Mouse (Mus musculus): ENCODE measurements at regions not wholly inside any gene's neighbourhood (a gene's known extent, or its start where the extent isn't known, plus 50 kb on each side); places are given as distances from the start of the nearest gene placed in this dataset.

DNA sequence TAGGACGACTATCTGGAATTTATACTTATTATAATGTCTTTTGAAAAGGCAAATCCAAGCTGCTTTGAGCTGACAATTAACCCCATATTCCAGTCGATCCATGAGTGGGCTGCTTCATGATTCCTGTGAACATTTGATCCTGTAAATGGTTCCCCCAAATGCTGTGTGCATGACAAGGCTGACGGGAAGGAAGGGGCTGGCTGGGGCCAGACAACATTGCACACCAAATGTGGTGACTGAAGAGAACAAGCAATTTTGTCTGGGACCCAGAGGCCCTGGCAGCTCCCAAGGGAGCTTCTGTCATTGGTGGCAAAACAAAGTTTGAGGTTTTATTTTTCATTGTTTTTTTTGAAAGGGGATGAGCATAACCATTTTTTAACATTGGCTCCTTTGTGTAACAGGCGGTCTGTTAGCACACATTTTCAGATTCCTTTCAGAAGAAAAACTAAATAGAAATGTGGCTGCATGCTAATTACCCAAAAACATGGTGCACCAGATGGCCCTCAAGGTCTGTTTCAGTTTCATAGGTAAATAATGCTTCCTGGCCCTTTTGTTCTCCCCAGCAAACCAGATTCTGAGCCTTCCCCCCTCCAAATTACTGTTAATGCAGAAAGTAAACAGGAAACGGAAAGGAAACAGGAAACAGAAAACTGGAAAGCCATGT, 348.6 kb upstream of the Cd180 start:
- no peaks in the 10 kb centered on the region for H3K4me1 ChIP-seq (replicated peaks; ENCODE audit: control insufficient read depth, insufficient read depth, low read length)
- H3K36me3 ChIP-seq (ENCODE audit: control insufficient read depth, insufficient read depth, low read length): no peaks in the 10 kb centered on the region
- H3K27ac ChIP-seq (ENCODE audit: control insufficient read depth, insufficient read depth, low read length): no peak overlapping the region
- TF ChIP-seq CTCF (IDR thresholded peaks at IDR 0.05; ENCODE audit: borderline replicate concordance, control insufficient read depth, extremely low read depth, insufficient read depth, low read length, poor library complexity) (no peak), POLR2A (IDR thresholded peaks at IDR 0.05; ENCODE audit: control insufficient read depth, extremely low read depth, insufficient read depth, low read length, poor library complexity) (no peak)
- DNase-seq: no peak
- no peaks in the 10 kb centered on the region for H3K27me3 ChIP-seq (ENCODE audit: control insufficient read depth, insufficient read depth, low read length)
- no peak overlapping the region for H3K4me3 ChIP-seq (ENCODE audit: control insufficient read depth, insufficient read depth, low read length)
- WGBS: 92% methylated on average over 5 of the region's 5 CpGs

DNA sequence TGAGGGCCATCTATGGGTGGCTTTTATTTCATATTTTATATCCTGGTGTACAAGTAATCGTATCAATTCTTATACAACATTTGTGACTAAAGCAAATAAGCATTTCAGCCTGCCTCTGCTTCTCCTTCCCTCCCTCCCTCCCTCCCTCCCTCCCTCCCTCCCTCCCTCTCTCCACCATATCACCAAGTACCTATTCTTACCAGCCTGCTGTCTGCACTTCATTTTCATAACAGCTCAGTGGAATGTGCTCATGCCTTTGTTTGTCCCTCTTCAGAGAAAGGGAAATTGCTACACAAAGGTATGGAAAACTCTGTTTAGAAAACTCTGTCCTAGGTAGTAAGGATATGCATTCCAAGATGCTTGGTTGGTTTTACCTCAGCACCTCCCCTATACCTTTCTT, 343.9 kb upstream of the Cd180 start:
- H3K27ac ChIP-seq (ENCODE audit: control insufficient read depth, insufficient read depth, low read length): no peak overlapping the region
- H3K4me3 ChIP-seq (ENCODE audit: control insufficient read depth, insufficient read depth, low read length): no peak overlapping the region
- WGBS: 93% methylated on average over 1 of the region's 1 CpGs
- TF ChIP-seq POLR2A (IDR thresholded peaks at IDR 0.05; ENCODE audit: control insufficient read depth, extremely low read depth, insufficient read depth, low read length, poor library complexity) (no peak), CTCF (IDR thresholded peaks at IDR 0.05; ENCODE audit: borderline replicate concordance, control insufficient read depth, extremely low read depth, insufficient read depth, low read length, poor library complexity) (no peak)
- no peaks in the 10 kb centered on the region for H3K36me3 ChIP-seq (ENCODE audit: control insufficient read depth, insufficient read depth, low read length)
- H3K27me3 ChIP-seq (ENCODE audit: control insufficient read depth, insufficient read depth, low read length): no peaks in the 10 kb centered on the region
- no peak for DNase-seq
- 0 out of 2 replicates have a peak, but pooled peaks cover 2% of the 10 kb centered on the region for H3K4me1 ChIP-seq (replicated peaks; ENCODE audit: control insufficient read depth, insufficient read depth, low read length)

DNA sequence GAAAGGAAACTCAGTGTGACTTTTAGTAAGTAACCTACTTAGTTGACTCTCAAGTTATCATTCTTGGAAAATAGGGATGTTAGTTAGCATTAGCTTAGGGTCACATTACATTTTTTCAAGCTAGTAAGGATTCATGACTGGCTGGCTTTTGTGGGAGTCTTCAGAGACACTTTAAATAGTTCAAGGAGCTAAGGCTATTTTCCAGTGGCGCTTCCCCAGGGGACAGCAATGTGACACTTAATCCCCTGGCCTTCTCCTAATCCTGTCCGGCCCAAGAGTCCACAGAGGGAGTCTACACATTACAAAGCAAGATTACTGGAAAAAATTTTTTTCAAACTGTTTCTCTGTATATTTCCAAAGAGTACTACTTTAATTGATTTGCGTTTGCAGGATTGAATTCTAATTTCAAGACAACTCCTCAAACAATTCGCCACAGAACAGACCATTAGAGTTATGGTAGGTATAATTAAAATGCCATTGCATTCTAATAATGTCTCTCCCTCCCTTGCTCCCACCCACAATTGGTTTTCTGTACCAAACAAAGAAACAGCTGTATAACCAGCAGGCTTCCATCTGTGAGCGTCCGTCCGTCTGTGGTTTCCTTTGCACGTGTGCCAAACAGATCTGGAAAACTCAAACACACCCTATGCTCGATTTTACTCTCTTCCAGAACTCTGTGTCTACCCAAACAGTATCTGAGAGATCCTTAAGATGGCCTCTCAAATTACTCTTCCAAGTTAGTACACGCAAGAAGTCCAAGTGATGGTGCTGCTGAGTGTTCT, 341.1 kb upstream of the Cd180 start:
- Histone ChIP-seq H3K4me3 (ENCODE audit: control insufficient read depth, insufficient read depth, low read length) (no peak overlapping the region), H3K27ac (ENCODE audit: control insufficient read depth, insufficient read depth, low read length) (no peak overlapping the region), H3K27me3 (ENCODE audit: control insufficient read depth, insufficient read depth, low read length) (no peaks in the 10 kb centered on the region), H3K4me1 (replicated peaks; ENCODE audit: control insufficient read depth, insufficient read depth, low read length) (0 out of 2 replicates have a peak, but pooled peaks cover 2% of the 10 kb centered on the region), H3K36me3 (ENCODE audit: control insufficient read depth, insufficient read depth, low read length) (no peaks in the 10 kb centered on the region)
- WGBS: 29% methylated on average over 10 of the region's 10 CpGs
- DNase-seq: no peak
- TF ChIP-seq POLR2A (IDR thresholded peaks at IDR 0.05; ENCODE audit: control insufficient read depth, extremely low read depth, insufficient read depth, low read length, poor library complexity) (no peak), CTCF (IDR thresholded peaks at IDR 0.05; ENCODE audit: borderline replicate concordance, control insufficient read depth, extremely low read depth, insufficient read depth, low read length, poor library complexity) (no peak)

DNA sequence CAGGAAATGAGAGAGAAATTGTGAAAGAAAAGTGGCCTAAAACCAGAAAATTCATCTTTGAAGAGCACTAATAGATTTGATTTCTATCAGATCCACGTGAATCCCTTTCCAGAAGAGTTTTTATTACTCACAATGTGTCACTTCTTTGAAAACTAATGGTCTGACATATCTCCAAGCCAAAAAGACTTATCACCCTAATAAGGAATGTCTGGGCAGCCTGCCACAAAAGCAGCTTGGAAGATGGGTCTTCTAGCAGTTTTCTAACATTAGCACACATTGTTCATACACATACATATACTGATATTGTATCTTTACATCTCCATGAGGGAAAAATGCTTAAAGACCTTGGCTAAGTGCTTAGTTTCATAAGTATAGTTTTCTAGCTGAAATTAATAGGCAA, 337.8 kb upstream of the Cd180 start:
- 16% methylated on average over 1 of the region's 1 CpGs for WGBS
- Histone ChIP-seq H3K27me3 (ENCODE audit: control insufficient read depth, insufficient read depth, low read length) (no peaks in the 10 kb centered on the region), H3K4me3 (ENCODE audit: control insufficient read depth, insufficient read depth, low read length) (no peak overlapping the region), H3K36me3 (ENCODE audit: control insufficient read depth, insufficient read depth, low read length) (no peaks in the 10 kb centered on the region), H3K4me1 (replicated peaks; ENCODE audit: control insufficient read depth, insufficient read depth, low read length) (0 out of 2 replicates have a peak, but pooled peaks cover 2% of the 10 kb centered on the region), H3K27ac (ENCODE audit: control insufficient read depth, insufficient read depth, low read length) (no peak overlapping the region)
- no peak for DNase-seq
- TF ChIP-seq POLR2A (IDR thresholded peaks at IDR 0.05; ENCODE audit: control insufficient read depth, extremely low read depth, insufficient read depth, low read length, poor library complexity): no peak
- no peak for TF ChIP-seq CTCF (IDR thresholded peaks at IDR 0.05; ENCODE audit: borderline replicate concordance, control insufficient read depth, extremely low read depth, insufficient read depth, low read length, poor library complexity)

DNA sequence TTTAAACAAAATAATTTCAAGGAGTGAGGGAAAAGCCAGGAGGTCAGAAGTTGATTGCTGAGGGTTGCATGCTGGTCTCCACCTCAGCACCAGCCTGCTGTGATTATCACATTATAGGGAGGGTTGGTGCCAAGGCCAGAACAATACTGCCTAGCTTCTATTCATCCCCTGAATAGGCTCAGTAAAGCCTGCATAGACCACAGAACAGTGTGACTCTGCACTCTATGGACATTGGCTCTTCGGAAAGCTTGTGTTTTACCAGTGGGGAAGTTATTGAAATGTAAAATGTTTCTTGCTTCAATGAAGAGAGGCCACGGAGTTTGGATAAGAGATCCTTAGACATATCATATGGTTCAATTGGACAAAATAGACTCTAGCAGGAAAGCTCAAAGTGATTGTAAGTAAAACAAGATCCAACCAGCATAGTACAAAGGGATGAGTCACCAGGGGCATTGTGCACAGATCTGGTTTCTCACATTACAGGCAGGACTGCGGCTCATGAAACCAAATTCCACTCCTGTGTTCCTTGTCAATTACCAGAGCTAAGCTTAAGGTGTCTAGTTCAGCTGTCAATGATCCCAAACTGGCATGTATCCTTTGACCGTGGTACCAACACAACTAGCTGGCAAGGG, 320.8 kb upstream of the Cd180 start:
- H3K4me1 ChIP-seq (replicated peaks; ENCODE audit: control insufficient read depth, insufficient read depth, low read length): no peaks in the 10 kb centered on the region
- H3K27me3 ChIP-seq (ENCODE audit: control insufficient read depth, insufficient read depth, low read length): no peaks in the 10 kb centered on the region
- TF ChIP-seq CTCF (IDR thresholded peaks at IDR 0.05; ENCODE audit: borderline replicate concordance, control insufficient read depth, extremely low read depth, insufficient read depth, low read length, poor library complexity): no peak
- TF ChIP-seq POLR2A (IDR thresholded peaks at IDR 0.05; ENCODE audit: control insufficient read depth, extremely low read depth, insufficient read depth, low read length, poor library complexity): no peak
- no peak overlapping the region for H3K4me3 ChIP-seq (ENCODE audit: control insufficient read depth, insufficient read depth, low read length)
- H3K36me3 ChIP-seq (ENCODE audit: control insufficient read depth, insufficient read depth, low read length): no peaks in the 10 kb centered on the region
- WGBS: 83% methylated on average over 4 of the region's 4 CpGs
- no peak for DNase-seq
- no peak overlapping the region for H3K27ac ChIP-seq (ENCODE audit: control insufficient read depth, insufficient read depth, low read length)

DNA sequence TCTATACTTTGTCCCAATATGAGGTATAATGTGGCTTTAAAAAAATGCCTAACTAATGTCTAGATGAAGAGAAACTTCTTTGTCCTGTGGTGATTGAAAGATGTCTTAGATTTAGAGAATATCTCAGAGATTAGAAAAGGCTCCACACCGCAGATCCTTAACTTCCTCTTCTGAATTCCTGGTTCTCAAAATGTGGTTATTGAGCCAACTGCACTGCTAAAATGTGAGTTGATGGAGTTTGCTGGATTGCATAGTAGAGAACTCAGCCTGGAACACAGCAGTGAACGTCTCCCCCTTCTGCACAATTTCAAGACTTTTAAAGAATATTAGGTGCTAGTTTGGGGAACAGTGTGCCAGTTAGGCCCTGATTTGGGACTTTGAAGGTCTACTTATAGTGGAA, 312.7 kb upstream of the Cd180 start:
- Histone ChIP-seq H3K36me3 (ENCODE audit: control insufficient read depth, insufficient read depth, low read length) (no peaks in the 10 kb centered on the region), H3K27me3 (ENCODE audit: control insufficient read depth, insufficient read depth, low read length) (no peaks in the 10 kb centered on the region), H3K27ac (ENCODE audit: control insufficient read depth, insufficient read depth, low read length) (no peak overlapping the region), H3K4me1 (replicated peaks; ENCODE audit: control insufficient read depth, insufficient read depth, low read length) (no peaks in the 10 kb centered on the region), H3K4me3 (ENCODE audit: control insufficient read depth, insufficient read depth, low read length) (no peak overlapping the region)
- WGBS: 45% methylated on average over 2 of the region's 2 CpGs
- TF ChIP-seq CTCF (IDR thresholded peaks at IDR 0.05; ENCODE audit: borderline replicate concordance, control insufficient read depth, extremely low read depth, insufficient read depth, low read length, poor library complexity) (no peak), POLR2A (IDR thresholded peaks at IDR 0.05; ENCODE audit: control insufficient read depth, extremely low read depth, insufficient read depth, low read length, poor library complexity) (no peak)
- DNase-seq: no peak
